Mouse (Mus musculus) forebrain, postnatal 0 days (tissue): ENCODE measurements at regions not wholly inside any gene's neighbourhood (a gene's known extent, or its start where the extent isn't known, plus 50 kb on each side); places are given as distances from the start of the nearest gene placed in this dataset.

Experiments used
- ATAC-seq: fragments of 200-750 bp; cut with Nextera tagmentation; 2 replicates; pipeline ENCODE4 v1.8.0; 2017; ENCODE audit warnings: mild to moderate bottlenecking, moderate library complexity
- DNase-seq: peaks from one replicate; pipeline ENCODE4 v3.0.0-alpha.2; 2015
- H3K27ac ChIP-seq: fragments of 300-500 bp; sonication (generic); 2 replicates; pipeline ENCODE4 v1.5.1; 2014; ENCODE audit warnings: low read depth, mild to moderate bottlenecking, antibody characterized with exemption, low read length, moderate library complexity, mixed read lengths
- H3K27me3 ChIP-seq: fragments of 300-500 bp; sonication (generic); 2 replicates; pipeline ENCODE4 v1.6.1; 2014; ENCODE audit warnings: mild to moderate bottlenecking, low read length, mixed read lengths; ENCODE audit not compliant: insufficient read depth
- H3K36me3 ChIP-seq: fragments of 300-500 bp; sonication (generic); 2 replicates; pipeline ENCODE4 v1.6.1; 2014; ENCODE audit warnings: mild to moderate bottlenecking, moderate library complexity; ENCODE audit not compliant: insufficient read depth
- H3K4me1 ChIP-seq: fragments of 300-500 bp; sonication (generic); 2 replicates; pipeline ENCODE4 v1.6.1; 2014; ENCODE audit warnings: antibody characterized with exemption; ENCODE audit not compliant: insufficient read depth
- H3K4me2 ChIP-seq: fragments of 300-500 bp; sonication (generic); 2 replicates; pipeline ENCODE4 v1.6.1; 2014; ENCODE audit warnings: low read depth, mild to moderate bottlenecking, moderate library complexity
- H3K4me3 ChIP-seq: fragments of 300-500 bp; sonication (generic); 2 replicates; pipeline ENCODE4 v1.5.1; 2014; ENCODE audit warnings: low read depth, low read length, mixed read lengths
- H3K9ac ChIP-seq: fragments of 300-500 bp; sonication (generic); 2 replicates; pipeline ENCODE4 v1.6.1; 2014; ENCODE audit warnings: mild to moderate bottlenecking
- H3K9me3 ChIP-seq: fragments of 300-500 bp; sonication (generic); 2 replicates; pipeline ENCODE4 v1.6.1; 2016; ENCODE audit warnings: low read length
- CTCF ChIP-seq: sonication (generic); IDR thresholded peaks from 2 replicates; pipeline ENCODE4 v1.5.1; 2016; ENCODE audit warnings: antibody characterized with exemption, control low read depth, low read depth
- WGBS: fragments of 180-500 bp; shearing (Covaris S2); extraction: QIAGEN DNeasy Blood & Tissue Kit; methylation state at CpG from one replicate; pipeline ENCODE4 v1.1.7; 2014; 5-methylcytosine and 5-hydroxymethylcytosine counted together

DNA sequence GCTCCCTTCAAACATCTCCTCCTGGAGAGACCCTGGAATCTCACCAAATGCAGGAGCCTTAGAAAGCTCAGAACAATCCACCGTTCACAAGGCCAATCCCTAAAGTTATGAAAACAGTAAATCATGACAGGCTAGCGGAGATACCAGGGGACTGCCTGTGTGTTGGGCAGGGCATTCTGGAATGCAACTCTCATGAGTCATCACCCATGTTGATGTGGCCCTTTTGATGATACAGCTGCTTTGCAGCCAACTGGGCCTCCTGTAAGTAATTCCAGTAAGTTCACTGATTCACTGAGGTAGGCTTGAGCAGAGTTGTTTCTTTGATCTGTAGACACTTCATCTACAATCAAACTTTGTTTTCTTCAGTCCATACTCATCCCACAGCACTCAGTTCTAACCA lies 155.6 kb downstream of the Tent5c start:
- WGBS, result 90% methylated on average over 2 of the region's 2 CpGs
- ATAC-seq (no peak), DNase-seq (no peak)
- Histone ChIP-seq H3K4me2 (no peak overlapping the region), H3K4me1 (no peaks in the 10 kb centered on the region), H3K9ac (no peak overlapping the region), H3K4me3 (no peak overlapping the region), H3K27ac (no peak overlapping the region), H3K36me3 (no peaks in the 10 kb centered on the region), H3K27me3 (no peaks in the 10 kb centered on the region), H3K9me3 (no peaks in the 10 kb centered on the region)
- no peak for TF ChIP-seq CTCF

DNA sequence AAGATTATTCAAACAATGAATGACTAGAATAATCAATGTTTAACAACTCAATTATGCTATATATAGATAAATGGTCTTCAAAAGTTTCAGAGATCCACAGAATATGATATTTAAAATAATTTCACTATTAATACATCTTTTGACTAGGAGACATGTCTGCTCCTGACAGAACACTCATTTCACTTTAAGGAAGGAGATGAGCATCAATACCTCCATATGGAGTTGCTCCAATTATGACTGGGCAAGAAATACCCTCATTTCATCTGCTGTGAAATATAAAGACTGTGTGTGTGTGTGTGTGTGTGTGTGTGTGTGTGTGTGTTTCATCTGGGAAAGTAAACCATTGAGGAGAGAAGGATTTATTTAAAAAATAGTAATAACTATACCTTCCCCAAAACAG lies 156.2 kb upstream of the Wdr3 start:
- DNase-seq (no peak), ATAC-seq (no peak)
- no peaks in the 10 kb centered on the region for H3K9me3 ChIP-seq
- H3K27me3 ChIP-seq, result no peaks in the 10 kb centered on the region
- no peak overlapping the region for H3K9ac ChIP-seq
- no peaks in the 10 kb centered on the region for H3K4me1 ChIP-seq
- no peak for TF ChIP-seq CTCF
- no peak overlapping the region for H3K27ac ChIP-seq
- no peak overlapping the region for H3K4me3 ChIP-seq
- H3K36me3 ChIP-seq, result no peaks in the 10 kb centered on the region
- H3K4me2 ChIP-seq, result no peak overlapping the region

DNA sequence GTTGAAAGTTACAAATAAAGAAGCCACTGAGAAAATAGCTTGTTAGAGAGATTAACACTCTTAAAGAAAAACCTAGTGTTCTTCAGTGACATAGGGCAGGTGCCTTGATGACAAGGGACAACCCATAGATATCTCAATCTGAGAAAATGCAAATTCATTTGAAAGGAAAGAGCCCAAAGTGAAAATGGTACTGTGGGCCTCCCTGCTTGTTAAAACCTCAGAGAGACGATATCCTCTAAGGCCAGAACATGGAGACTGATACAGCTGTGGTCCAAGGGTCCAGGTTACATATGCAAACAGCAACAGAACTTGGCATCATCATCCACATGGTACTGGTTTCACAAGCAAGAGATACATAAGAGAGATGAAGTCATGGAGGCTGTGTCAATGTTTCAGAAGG lies 125.6 kb upstream of the Wdr3 start:
- no peak for ATAC-seq
- H3K4me1 ChIP-seq, result no peaks in the 10 kb centered on the region
- no peaks in the 10 kb centered on the region for H3K27me3 ChIP-seq
- H3K4me2 ChIP-seq, result no peak overlapping the region
- no peak overlapping the region for H3K27ac ChIP-seq
- no peak for DNase-seq
- H3K4me3 ChIP-seq, result no peak overlapping the region
- no peaks in the 10 kb centered on the region for H3K36me3 ChIP-seq
- H3K9ac ChIP-seq, result no peak overlapping the region
- TF ChIP-seq CTCF, result no peak
- H3K9me3 ChIP-seq, result no peaks in the 10 kb centered on the region
- WGBS, result 80% methylated on average over 1 of the region's 1 CpGs

DNA sequence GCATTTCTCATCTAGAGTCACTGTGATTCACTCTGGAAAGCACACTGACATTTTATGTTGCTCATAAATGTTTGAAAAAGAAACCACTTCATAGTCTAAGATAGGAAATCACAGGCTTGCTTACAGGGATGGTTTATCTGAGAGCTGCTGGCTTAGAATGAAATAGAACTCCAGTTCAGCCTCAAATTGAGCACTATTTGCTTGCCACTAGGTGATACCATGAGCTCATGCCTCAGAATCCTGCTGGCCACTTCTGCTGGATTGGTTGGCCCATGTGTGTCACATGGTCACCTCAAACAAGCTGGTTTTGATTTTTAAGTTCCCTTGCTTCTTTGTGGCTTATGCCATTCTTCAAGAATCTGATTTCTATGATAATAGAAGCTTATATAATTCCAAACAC lies 104.8 kb upstream of the Wdr3 start:
- Histone ChIP-seq H3K27ac (no peak overlapping the region), H3K9ac (no peak overlapping the region), H3K9me3 (no peaks in the 10 kb centered on the region), H3K36me3 (no peaks in the 10 kb centered on the region), H3K27me3 (no peaks in the 10 kb centered on the region), H3K4me2 (no peak overlapping the region), H3K4me1 (no peaks in the 10 kb centered on the region), H3K4me3 (no peak overlapping the region)
- TF ChIP-seq CTCF, result no peak
- DNase-seq (no peak), ATAC-seq (no peak)

DNA sequence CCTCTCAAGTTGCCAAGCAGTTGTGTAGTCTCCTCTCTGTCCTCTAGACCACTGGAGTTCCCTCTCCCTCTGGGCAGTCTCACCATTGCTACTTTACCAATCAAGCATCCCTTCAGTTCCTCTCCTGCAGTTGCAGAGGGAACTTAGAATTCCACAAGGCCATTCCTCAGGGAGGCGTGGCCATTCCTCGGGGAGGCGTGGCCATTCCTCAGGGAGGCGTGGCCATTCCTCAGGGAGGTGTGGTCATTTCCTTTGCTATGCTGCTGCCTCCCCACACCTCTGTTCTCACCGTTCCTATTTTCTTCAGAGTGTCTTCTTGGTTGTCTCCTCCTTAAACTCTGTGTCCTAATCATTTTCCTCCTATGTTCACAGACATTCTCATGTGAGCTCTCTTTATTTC lies 102.8 kb upstream of the Wdr3 start:
- ATAC-seq, result no peak
- H3K36me3 ChIP-seq, result no peaks in the 10 kb centered on the region

More for the DNA sequence above, 102.8 kb upstream of the Wdr3 start:
- no peaks in the 10 kb centered on the region for H3K27me3 ChIP-seq
- 63% methylated on average over 5 of the region's 5 CpGs for WGBS
- H3K9me3 ChIP-seq, result no peaks in the 10 kb centered on the region
- no peak overlapping the region for H3K4me2 ChIP-seq
- H3K9ac ChIP-seq, result no peak overlapping the region
- no peak overlapping the region for H3K4me3 ChIP-seq
- no peak for TF ChIP-seq CTCF
- no peak overlapping the region for H3K27ac ChIP-seq
- no peaks in the 10 kb centered on the region for H3K4me1 ChIP-seq
- no peak for DNase-seq
